Mouse (Mus musculus) C2C12 (cell line): Measurements from ENCODE around the gene Mthfd1l. TPM values are rescaled to one million over a fixed set of nuclear protein-coding genes. Genes with fewer than 3 reads are reported as not detected.

Experiments used
- H3K27me3 ChIP-seq: one replicate; pipeline ENCODE4 v1.6.1; 2011; ENCODE audit not compliant: control insufficient read depth, insufficient read depth, insufficient read length
- H3K36me3 ChIP-seq: one replicate; pipeline ENCODE4 v1.6.1; 2011; ENCODE audit not compliant: control insufficient read depth, insufficient read depth
- H3K4me3 ChIP-seq: one replicate; pipeline ENCODE4 v1.5.1; 2011; ENCODE audit warnings: mild to moderate bottlenecking, control low read depth; ENCODE audit not compliant: poor library complexity, insufficient read depth, severe bottlenecking
- H3K79me2 ChIP-seq: one replicate; pipeline ENCODE4 v1.6.1; 2011; ENCODE audit not compliant: control insufficient read depth, insufficient read depth
- H3K79me3 ChIP-seq: one replicate; pipeline ENCODE4 v1.6.1; 2011; ENCODE audit warnings: low read depth, control low read depth
- H3ac ChIP-seq: one replicate; pipeline ENCODE3; 2011; ENCODE audit warnings: low read depth; ENCODE audit not compliant: control insufficient read depth, insufficient read length
- CEBPB ChIP-seq: IDR thresholded peaks from one replicate; pipeline ENCODE4 v1.6.1; 2011; ENCODE audit warnings: low read depth, mild to moderate bottlenecking, control low read depth, moderate library complexity
- CTCF ChIP-seq: IDR thresholded peaks from one replicate; pipeline ENCODE4 v1.5.1; 2011; ENCODE audit not compliant: control insufficient read depth, insufficient read depth, insufficient read length
- FOSL1 ChIP-seq: IDR thresholded peaks from one replicate; pipeline ENCODE4 v1.8.0; 2011; ENCODE audit warnings: mild to moderate bottlenecking, low read length; ENCODE audit not compliant: poor library complexity, insufficient read depth, severe bottlenecking
- MAX ChIP-seq: IDR thresholded peaks from one replicate; pipeline ENCODE4 v1.6.1; 2011; ENCODE audit warnings: mild to moderate bottlenecking, control low read depth
- MYOD1 ChIP-seq: IDR thresholded peaks from one replicate; pipeline ENCODE4 v1.6.1; 2011; ENCODE audit warnings: low read depth; ENCODE audit not compliant: control insufficient read depth, insufficient read length
- MYOG ChIP-seq: IDR thresholded peaks from one replicate; pipeline ENCODE4 v1.6.1; 2011; ENCODE audit not compliant: control insufficient read depth, insufficient read length; ENCODE audit errors: extremely low read depth
- USF1 ChIP-seq: IDR thresholded peaks from one replicate; pipeline ENCODE4 v1.6.1; 2011; ENCODE audit warnings: low read depth, mild to moderate bottlenecking, control low read depth, moderate library complexity
- polyA plus RNA-seq: library from polyadenylated mRNA; unstranded; fragments of >200 nt; fragmentation: generic; extraction: Trizol; gene quantifications from one replicate; pipeline ENCODE4 v1.2.1, GENCODE M21; 2012; ENCODE audit warnings: missing spikeins

The Mthfd1l gene
- polyA plus RNA-seq, 1 experiment = 43.6 TPM

DNA sequence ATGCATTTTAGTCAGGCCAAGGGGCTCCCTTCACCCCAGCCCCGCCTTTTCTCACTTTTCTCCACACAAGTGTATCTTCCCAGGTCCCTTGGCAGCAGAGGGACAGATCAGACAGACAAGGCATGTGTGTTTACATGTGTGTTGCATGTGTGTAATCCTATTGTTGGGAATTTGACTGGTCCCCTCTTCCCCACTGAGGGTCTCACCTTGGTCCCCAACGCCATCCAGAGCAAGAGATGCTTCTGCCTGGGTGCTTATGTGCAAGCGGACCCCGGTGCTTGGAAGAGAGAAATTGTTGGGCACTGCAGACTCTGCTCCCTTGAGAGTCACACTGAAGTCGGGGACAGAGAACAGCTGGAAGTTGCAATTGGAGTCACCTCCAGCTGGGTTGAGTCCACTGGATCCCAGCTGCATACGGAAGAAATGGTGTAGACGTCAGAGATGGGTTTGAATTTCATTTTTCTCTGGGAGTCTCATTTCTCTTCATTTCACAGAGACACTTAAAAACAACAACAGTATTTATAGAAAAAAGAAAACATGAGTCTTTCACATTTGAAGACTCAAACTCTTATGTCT, 25.0 kb downstream of the Mthfd1l start:
- no peak for TF ChIP-seq MYOG
- no peak for TF ChIP-seq FOSL1
- TF ChIP-seq MAX = no peak
- no peak for TF ChIP-seq CTCF
- no peak for TF ChIP-seq MYOD1
- no peak for TF ChIP-seq USF1
- no peak for TF ChIP-seq CEBPB

DNA sequence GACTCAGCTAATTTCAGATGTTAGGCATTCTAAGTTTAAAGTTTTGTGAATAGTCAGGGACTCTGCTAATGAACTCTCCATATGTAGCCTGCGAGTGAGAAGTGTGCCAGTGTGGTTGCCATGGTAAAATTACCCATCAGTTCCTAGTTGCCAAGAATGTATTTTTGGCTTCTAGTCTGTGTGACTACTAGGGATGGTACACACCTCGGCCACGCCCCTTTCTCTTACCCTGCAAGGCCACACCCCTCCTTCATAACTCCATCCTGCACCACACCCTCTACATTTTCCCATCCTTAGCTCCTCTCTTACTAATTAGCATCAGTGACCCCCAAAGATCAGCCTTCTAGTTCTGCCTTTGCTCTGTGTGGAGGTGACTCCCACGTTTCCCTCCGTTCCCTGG, 29.8 kb downstream of the Mthfd1l start:
- H3K36me3 ChIP-seq = peaks cover 63% of the 10 kb centered on the region

More for the DNA sequence above, 25.0 kb downstream of the Mthfd1l start:
- no peaks in the 10 kb centered on the region for H3K79me3 ChIP-seq
- H3ac ChIP-seq = no peak overlapping the region
- no peak overlapping the region for H3K4me3 ChIP-seq
- peaks cover 74% of the 10 kb centered on the region for H3K36me3 ChIP-seq
- H3K27me3 ChIP-seq = no peaks in the 10 kb centered on the region
- no peaks in the 10 kb centered on the region for H3K79me2 ChIP-seq

DNA sequence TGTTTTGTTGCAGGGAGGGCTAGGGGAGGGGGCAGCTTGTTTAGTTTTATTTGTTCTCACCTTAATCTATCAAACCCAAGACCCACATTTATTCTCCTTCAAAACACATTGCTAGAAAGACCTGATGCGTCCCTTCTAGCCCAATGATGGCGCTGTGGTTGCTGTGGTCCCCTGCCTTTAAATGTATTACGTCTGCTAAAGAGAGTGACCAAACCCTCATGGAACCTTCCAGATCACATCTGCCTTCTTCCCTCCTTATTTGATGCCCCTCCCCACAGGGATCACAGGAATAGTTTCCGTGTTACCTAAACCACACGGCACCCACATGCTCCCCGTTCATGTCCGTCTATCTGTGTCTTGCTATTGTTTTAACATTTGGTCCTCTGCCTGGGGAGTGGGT, 32.3 kb downstream of the Mthfd1l start:
- no peak overlapping the region for H3K4me3 ChIP-seq
- H3K79me3 ChIP-seq = no peaks in the 10 kb centered on the region
- TF ChIP-seq CTCF (no peak), MYOG (no peak), CEBPB (no peak), USF1 (no peak), MYOD1 (no peak), MAX (no peak), FOSL1 (no peak)
- H3ac ChIP-seq = no peak overlapping the region
- peaks cover 65% of the 10 kb centered on the region for H3K36me3 ChIP-seq
- H3K79me2 ChIP-seq = no peaks in the 10 kb centered on the region
- no peaks in the 10 kb centered on the region for H3K27me3 ChIP-seq

More for the DNA sequence above, 29.8 kb downstream of the Mthfd1l start:
- no peaks in the 10 kb centered on the region for H3K27me3 ChIP-seq
- H3ac ChIP-seq = no peak overlapping the region
- no peaks in the 10 kb centered on the region for H3K79me2 ChIP-seq
- H3K79me3 ChIP-seq = no peaks in the 10 kb centered on the region
- H3K4me3 ChIP-seq = no peak overlapping the region
- TF ChIP-seq FOSL1 (no peak), CTCF (no peak), USF1 (no peak), MYOD1 (no peak), CEBPB (no peak), MAX (no peak), MYOG (no peak)

DNA sequence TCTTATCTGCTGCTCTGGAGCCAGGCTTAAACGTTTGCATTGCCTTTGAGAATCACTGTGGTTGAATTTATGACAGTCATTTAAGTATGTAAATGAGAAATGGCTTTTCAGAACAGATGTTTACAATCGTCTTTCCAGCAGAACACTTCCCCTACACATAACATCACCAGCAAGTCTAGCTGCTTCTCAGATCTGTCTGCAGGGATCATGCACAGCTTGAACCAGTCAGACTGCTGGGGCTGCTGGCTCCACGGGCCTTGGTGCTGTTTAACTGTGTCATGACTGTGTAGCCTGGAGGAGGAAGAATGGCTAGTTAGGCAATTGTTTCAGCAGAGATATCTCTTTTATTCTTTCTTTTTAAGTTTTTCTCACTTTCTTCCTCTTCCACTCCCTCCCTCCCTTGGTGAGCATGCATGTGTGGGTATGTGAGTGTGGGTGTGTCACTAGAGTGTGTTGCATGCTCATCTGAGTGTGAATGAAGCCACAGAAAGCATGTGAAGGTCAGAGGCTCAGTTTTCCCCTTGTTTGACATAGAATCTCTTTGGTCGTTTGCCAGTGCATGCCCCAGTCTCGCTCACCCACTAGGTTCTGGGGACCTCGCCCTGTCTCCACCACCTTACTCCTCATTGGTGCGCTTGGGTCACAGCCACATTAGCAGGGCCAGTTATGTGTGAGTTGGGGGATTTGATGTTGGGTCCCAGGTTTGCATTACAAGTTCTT, 33.5 kb downstream of the Mthfd1l start:
- no peak for TF ChIP-seq CTCF
- no peak for TF ChIP-seq MYOD1
- no peak for TF ChIP-seq MAX
- no peak for TF ChIP-seq CEBPB
- no peak for TF ChIP-seq MYOG
- no peak for TF ChIP-seq FOSL1
- TF ChIP-seq USF1 = no peak
- no peak overlapping the region for H3K4me3 ChIP-seq
- H3K79me2 ChIP-seq = no peaks in the 10 kb centered on the region
- peaks cover 71% of the 10 kb centered on the region for H3K36me3 ChIP-seq
- no peaks in the 10 kb centered on the region for H3K27me3 ChIP-seq
- no peak overlapping the region for H3ac ChIP-seq
- no peaks in the 10 kb centered on the region for H3K79me3 ChIP-seq

DNA sequence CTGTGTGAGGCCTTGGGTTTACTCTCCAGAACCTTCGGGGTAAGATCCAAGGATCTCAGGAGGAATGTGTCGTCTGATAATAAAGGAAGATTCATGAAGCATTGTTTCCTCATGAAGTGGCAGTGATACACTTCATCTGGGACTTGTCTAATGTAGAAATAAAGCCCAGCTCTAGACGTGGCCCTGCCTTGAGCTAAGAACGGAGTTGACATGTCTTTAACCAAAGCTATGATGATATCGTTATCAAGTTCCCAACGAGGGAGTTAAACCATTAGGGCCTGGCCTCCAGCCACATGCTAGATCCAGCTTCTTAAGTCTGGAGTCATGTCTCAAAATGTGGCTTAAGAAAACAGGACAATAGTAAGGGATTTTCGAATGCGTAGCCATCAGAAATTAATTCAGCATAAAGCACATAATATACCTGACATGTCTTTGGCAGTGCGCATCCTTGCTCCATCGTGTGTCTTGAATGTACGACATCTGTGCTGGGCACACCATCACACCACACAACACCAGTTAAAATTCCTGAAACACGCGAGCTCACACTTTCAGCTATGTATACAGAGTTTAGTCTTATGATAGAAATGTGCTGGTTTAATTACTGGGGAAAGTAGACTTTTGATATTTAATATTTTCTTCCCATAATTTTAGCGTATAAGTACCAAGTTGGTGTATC, 49.8 kb downstream of the Mthfd1l start:
- H3K36me3 ChIP-seq = peaks cover 81% of the 10 kb centered on the region
- H3K4me3 ChIP-seq = no peak overlapping the region
- H3K27me3 ChIP-seq = no peaks in the 10 kb centered on the region
- no peaks in the 10 kb centered on the region for H3K79me2 ChIP-seq
- H3ac ChIP-seq = no peak overlapping the region
- H3K79me3 ChIP-seq = peaks cover 1% of the 10 kb centered on the region
- no peak for TF ChIP-seq FOSL1
- no peak for TF ChIP-seq MYOD1
- no peak for TF ChIP-seq CEBPB
- no peak for TF ChIP-seq USF1
- no peak for TF ChIP-seq MAX
- TF ChIP-seq MYOG = no peak
- TF ChIP-seq CTCF = no peak
